Mouse (Mus musculus): ENCODE measurements around the gene Gm9732.
"Not testable (repeated sequence)": the region's sequence is repeated elsewhere in the genome, so short reads cannot be mapped to it uniquely, and the experiment has no call there.

- not testable (repeated sequence) for TF ChIP-seq CTCF (IDR thresholded peaks at IDR 0.05); EP300 (IDR thresholded peaks at IDR 0.05; ENCODE audit: insufficient read depth, low read depth, low read length)
Observed at GRCm38 (mm10) chr14:43328603-43329002, 53.8 kb downstream of the Gm9732 start.

Measured in heart, adult 2 months (tissue).